Mouse (Mus musculus) thymus, adult 2 months (tissue): ENCODE measurements around the gene Tuba1b.

Experiments used
- CTCF ChIP-seq: fragments of 200-500 bp; IDR thresholded peaks from 2 replicates; pipeline ENCODE4 v1.5.1; 2012; ENCODE audit warnings: mild to moderate bottlenecking, control low read depth, low read length, moderate library complexity, borderline replicate concordance; ENCODE audit not compliant: control insufficient read depth, poor library complexity, insufficient read depth; ENCODE audit errors: extremely low read depth
- POLR2A ChIP-seq: fragments of 200-500 bp; IDR thresholded peaks from 2 replicates; pipeline ENCODE4 v1.6.1; 2012; ENCODE audit warnings: mild to moderate bottlenecking, low read length, control low read depth, moderate library complexity; ENCODE audit not compliant: control insufficient read depth, poor library complexity, insufficient read depth; ENCODE audit errors: extremely low read depth

DNA sequence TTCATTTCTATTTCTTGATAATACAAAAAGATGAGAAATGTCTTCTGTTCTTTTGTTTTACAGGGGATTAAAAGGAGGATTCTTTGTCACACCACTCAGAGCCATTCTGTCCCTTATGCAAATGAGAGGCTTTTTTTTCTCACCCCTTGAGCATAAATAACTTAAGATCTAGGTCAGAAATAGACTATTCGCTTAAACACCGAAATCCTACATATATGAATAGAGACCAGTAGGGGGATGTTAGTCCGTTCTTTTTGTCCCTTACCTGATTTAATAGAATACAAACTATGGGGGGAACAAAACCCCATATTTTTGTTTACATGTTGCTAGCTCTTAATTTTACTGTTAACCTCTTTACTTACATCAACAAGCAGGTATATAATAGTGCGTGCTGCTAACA is 21.6 kb upstream of the Tuba1b start:
- TF ChIP-seq POLR2A (no peak), CTCF (no peak)
